Mouse (Mus musculus): ENCODE data around the gene Nrxn3. TPM values are rescaled to one million over a fixed set of nuclear protein-coding genes. Genes with fewer than 3 reads are reported as not detected.

Nrxn3 gene
- total RNA-seq, 2 experiments from 2014 or later, result 0.08 to 0.13 TPM

- DNase-seq (ENCODE audit: low spot score), result no peak
- intact Hi-C loops (cut with DNase I), result no loop called here
Observed at GRCm38 (mm10) chr12:89282362-89283343, 560.0 kb downstream of the Nrxn3 start.

GRCm38 (mm10) chr12:89284412-89284811 is 561.7 kb downstream of the Nrxn3 start:
- intact Hi-C loops (cut with DNase I), result no loop called here
- DNase-seq (ENCODE audit: low spot score), result no peak

- no peak for DNase-seq (ENCODE audit: low spot score)
- intact Hi-C loops (cut with DNase I), result no loop called here
Observed at GRCm38 (mm10) chr12:89287037-89287436, 564.4 kb downstream of the Nrxn3 start.

- intact Hi-C loops (cut with DNase I), result no loop called here
- DNase-seq (ENCODE audit: low spot score), result no peak
Observed at GRCm38 (mm10) chr12:89289589-89290274, 567.1 kb downstream of the Nrxn3 start.

- intact Hi-C loops (cut with DNase I), result no loop called here
- no peak for DNase-seq (ENCODE audit: low spot score)
Observed at GRCm38 (mm10) chr12:89290736-89291574, 568.3 kb downstream of the Nrxn3 start.

GRCm38 (mm10) chr12:89302011-89302410 is 579.3 kb downstream of the Nrxn3 start:
- no peak for DNase-seq (ENCODE audit: low spot score)
- intact Hi-C loops (cut with DNase I), result loop anchor here (10.0 kb wide), 1 partner anchor 307 kb away; no protein-coding TSS in a partner anchor

GRCm38 (mm10) chr12:89310200-89310599 is 587.5 kb downstream of the Nrxn3 start:
- no peak for DNase-seq (ENCODE audit: low spot score)
- intact Hi-C loops (cut with DNase I), result no loop called here

GRCm38 (mm10) chr12:89312586-89312985 is 589.9 kb downstream of the Nrxn3 start:
- DNase-seq (ENCODE audit: low spot score), result no peak
- intact Hi-C loops (cut with DNase I), result no loop called here

- no peak for DNase-seq (ENCODE audit: low spot score)
- intact Hi-C loops (cut with DNase I), result no loop called here
Observed at GRCm38 (mm10) chr12:89325864-89326560, 603.3 kb downstream of the Nrxn3 start.

- DNase-seq (ENCODE audit: low spot score), result no peak
- intact Hi-C loops (cut with DNase I), result no loop called here
Observed at GRCm38 (mm10) chr12:89331474-89332263, 609.0 kb downstream of the Nrxn3 start.

GRCm38 (mm10) chr12:89333486-89333885 is 610.8 kb downstream of the Nrxn3 start:
- intact Hi-C loops (cut with DNase I), result no loop called here
- no peak for DNase-seq (ENCODE audit: low spot score)

GRCm38 (mm10) chr12:89364850-89365249 is 642.2 kb downstream of the Nrxn3 start:
- intact Hi-C loops (cut with DNase I), result no loop called here
- DNase-seq (ENCODE audit: low spot score), result no peak

- intact Hi-C loops (cut with DNase I), result no loop called here
- no peak for DNase-seq (ENCODE audit: low spot score)
Observed at GRCm38 (mm10) chr12:89369939-89370338, 647.3 kb downstream of the Nrxn3 start.

GRCm38 (mm10) chr12:89376600-89376999 is 653.9 kb downstream of the Nrxn3 start:
- intact Hi-C loops (cut with DNase I), result no loop called here

GRCm38 (mm10) chr12:89377051-89377643 is 654.5 kb downstream of the Nrxn3 start:
- intact Hi-C loops (cut with DNase I), result no loop called here

More at GRCm38 (mm10) chr12:89376600-89376999, 653.9 kb downstream of the Nrxn3 start:
- no peak for DNase-seq (ENCODE audit: low spot score)

GRCm38 (mm10) chr12:89377687-89378086 is 655.0 kb downstream of the Nrxn3 start:
- no peak for DNase-seq (ENCODE audit: low spot score)
- intact Hi-C loops (cut with DNase I), result no loop called here

More at GRCm38 (mm10) chr12:89377051-89377643, 654.5 kb downstream of the Nrxn3 start:
- DNase-seq (ENCODE audit: low spot score), result no peak

- DNase-seq (ENCODE audit: low spot score), result no peak
- intact Hi-C loops (cut with DNase I), result no loop called here
Observed at GRCm38 (mm10) chr12:89383254-89383653, 660.6 kb downstream of the Nrxn3 start.

- intact Hi-C loops (cut with DNase I), result no loop called here
- no peak for DNase-seq (ENCODE audit: low spot score)
Observed at GRCm38 (mm10) chr12:89395121-89395792, 672.6 kb downstream of the Nrxn3 start.
